Mouse (Mus musculus): Measurements from ENCODE around the gene 6030468B19Rik. TPM values are rescaled to one million over a fixed set of nuclear protein-coding genes. Genes with fewer than 3 reads are reported as not detected.

The 6030468B19Rik gene
- total RNA-seq, 2 experiments from 2014 or later: 0.34 to 0.46 TPM

DNA sequence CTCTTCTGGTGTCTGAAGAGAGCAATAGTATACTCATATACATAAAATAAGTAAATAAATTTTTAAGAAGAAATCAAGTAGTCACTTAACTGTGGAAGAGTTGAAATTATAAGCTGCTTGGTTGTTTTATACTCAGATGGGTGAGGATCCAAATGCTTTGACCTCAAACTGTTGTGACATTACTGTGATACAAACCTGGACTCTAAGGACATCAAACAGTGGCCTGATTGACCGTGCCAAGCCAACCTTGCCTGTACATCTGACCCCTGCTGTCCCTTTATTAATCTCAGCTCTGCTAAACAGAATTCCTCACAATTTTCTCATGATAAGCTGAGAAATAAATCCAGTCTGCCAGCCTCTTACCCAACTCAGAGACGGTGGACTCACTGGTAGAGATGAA lies 48.2 kb downstream of the 6030468B19Rik start:
- Histone ChIP-seq H3K27ac (no peak overlapping the region), H3K4me3 (no peak overlapping the region)
- no peak for TF ChIP-seq CTCF (conservative IDR thresholded peaks at IDR 0.05)
- no peak for DNase-seq (ENCODE audit: low spot score in 2 of 2)

DNA sequence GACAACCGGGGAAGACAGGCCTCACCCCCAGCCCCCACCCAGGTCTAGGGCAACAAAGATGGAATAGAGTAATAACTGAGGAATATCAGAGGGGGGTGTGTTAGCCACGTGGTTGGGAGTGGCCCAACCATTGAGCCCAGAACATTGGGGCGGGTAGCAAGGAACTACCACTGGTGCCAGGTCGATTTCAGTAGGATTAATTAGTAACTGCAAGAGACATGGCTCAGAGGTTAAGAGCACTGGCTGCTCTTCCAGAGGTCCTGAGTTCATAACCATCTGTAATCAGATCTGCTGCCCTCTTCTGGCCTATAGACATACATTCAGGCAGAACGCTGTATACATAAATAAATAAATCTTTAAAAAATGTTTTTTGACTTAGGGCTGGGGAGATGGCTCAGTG lies 49.2 kb downstream of the 6030468B19Rik start:
- DNase-seq (ENCODE audit: low spot score in 2 of 2): no peak
- Histone ChIP-seq H3K4me3 (no peak overlapping the region), H3K27ac (no peak overlapping the region)
- peak; percentile 67 for TF ChIP-seq CTCF (conservative IDR thresholded peaks at IDR 0.05)

DNA sequence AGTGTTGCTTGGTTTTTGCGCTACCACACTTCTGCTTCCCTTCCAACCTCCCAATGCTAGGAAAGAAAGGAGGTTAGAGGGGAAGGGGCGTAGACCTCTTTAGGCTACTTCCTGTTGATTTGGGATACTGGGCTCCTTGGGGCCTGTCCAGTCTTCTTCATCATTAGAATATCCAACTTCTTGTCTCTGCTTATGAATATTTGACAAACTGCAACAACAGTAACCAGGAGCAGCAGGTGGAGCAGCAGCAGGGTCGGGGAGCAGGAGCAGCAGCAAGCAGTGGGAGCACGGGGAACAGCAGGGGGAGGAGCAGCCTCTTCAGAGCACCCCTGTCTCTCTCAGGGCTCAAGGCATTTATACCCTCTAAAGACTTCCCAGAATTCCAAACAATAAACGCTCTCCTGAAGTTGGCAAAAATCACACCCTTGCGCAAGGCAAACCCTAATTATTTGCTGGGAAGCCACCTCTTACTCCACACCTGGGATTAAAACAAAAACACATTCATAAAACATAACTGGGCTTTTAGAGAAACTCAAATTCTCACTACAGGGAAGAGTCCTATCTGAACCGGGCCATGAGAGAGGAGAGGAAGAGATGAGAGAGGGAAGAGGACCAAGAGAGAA lies 50.2 kb downstream of the 6030468B19Rik start:
- no peak for TF ChIP-seq CTCF (conservative IDR thresholded peaks at IDR 0.05)
- peak overlapping the region; percentile 80; the same call in 1 of the 2 replicates for H3K4me3 ChIP-seq
- H3K27ac ChIP-seq: peak overlapping the region; percentile 95
- no peak for DNase-seq (ENCODE audit: low spot score in 2 of 2)

DNA sequence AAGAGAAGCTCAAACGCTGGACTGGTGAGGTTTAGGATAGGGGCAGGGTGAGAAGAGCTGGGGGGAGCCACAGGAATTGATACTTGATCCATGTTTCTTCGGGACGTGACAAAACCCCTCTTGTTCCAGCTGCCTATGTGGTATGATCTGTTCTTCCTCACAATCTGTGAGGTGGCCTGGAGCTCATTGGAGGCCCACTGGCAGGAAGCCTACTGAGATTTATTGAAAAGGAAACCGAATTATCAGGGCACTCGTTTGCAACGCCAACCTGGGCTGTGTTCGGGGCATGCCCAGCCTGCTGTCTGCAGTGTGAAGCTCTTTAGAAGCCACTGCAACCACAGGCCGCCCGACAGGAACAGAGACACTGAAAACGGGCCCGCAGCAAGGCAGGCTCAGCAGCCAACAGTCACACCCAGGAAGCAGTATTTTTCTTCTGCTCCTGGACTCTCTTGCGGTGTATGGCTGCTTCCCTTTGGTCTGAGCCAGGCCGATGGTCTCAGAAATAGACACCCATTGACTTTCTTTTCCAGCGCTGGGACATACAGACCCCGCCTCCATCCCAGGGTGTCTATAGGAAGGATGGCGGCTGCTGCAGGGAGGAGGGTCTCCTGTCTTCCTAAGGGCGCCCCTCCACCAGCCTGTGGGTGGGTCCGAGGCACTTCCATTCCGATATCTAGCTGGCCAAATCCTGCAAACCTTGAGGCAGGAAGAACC lies 51.0 kb downstream of the 6030468B19Rik start:
- no peak for TF ChIP-seq CTCF (conservative IDR thresholded peaks at IDR 0.05)
- DNase-seq (ENCODE audit: low spot score in 2 of 2): peak; percentile 31 to 34
- Histone ChIP-seq H3K4me3 (peak overlapping the region; percentile 80), H3K27ac (peak overlapping the region; percentile 95)

DNA sequence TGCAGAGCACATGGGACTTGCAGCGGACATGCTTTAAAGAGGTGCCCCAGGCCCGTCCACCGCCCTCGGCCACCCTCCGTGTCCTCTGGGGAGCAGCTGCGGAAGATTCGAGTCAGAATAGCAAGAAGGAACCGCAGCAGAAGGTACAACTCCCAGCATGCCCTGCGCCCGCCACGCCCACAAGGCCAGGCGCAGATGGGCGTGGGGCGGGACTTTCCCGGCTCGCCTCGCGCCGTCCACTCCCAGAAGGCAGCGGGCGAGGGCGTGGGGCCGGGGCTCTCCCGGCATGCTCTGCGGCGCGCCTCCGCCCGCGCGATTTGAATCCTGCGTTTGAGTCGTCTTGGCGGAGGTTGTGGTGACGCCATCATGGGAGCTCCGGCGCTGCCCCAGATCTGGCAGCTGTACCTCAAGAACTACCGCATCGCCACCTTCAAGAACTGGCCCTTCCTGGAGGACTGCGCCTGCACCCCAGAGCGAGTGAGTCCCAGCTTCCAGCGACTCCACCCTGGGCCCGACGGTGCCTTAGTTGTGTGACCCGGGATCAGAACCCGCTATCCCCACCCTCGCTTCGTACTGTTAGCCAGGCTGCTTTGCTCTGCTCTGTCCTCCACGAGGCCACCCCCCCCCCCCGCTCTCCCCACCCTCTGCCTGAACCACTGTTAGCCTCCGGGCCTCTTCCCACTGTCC lies 51.7 kb downstream of the 6030468B19Rik start, which contains the start of gene Birc5:
TSS of gene Birc5 (plus strand) at position 267 of the 687 bp plus-strand sequence.
- H3K27ac ChIP-seq: peak within 1 kb of the TSS; percentile 95
- peak within 1 kb of the TSS; percentile 80 for H3K4me3 ChIP-seq
- peak; percentile 94 to 96 for DNase-seq (ENCODE audit: low spot score in 2 of 2)
- TF ChIP-seq CTCF (conservative IDR thresholded peaks at IDR 0.05): 0 out of 2 replicates have a peak, but pooled peaks have one; percentile 12

DNA sequence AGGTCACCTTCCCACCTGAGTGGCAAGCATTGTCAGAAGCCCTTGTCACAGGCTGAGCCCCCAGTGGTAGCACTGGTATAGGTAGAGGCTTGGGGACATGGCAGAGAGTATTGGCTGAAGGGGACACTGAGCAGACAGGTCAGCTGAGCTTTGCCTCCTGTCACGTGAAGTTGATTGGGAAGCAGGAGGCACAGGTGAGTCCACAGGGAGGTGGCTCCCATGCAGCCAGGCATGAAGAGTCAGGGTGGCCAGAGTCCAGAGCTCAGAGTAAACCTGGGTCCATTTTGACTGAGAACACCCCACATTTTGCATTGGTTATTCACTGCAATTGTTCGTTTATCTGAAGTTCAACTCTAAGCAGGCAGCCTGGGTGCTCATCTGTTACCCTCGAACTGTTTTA lies 55.4 kb downstream of the 6030468B19Rik start:
- no peak for DNase-seq (ENCODE audit: low spot score in 2 of 2)
- TF ChIP-seq CTCF (conservative IDR thresholded peaks at IDR 0.05): no peak
- H3K4me3 ChIP-seq: no peak overlapping the region
- no peak overlapping the region for H3K27ac ChIP-seq

DNA sequence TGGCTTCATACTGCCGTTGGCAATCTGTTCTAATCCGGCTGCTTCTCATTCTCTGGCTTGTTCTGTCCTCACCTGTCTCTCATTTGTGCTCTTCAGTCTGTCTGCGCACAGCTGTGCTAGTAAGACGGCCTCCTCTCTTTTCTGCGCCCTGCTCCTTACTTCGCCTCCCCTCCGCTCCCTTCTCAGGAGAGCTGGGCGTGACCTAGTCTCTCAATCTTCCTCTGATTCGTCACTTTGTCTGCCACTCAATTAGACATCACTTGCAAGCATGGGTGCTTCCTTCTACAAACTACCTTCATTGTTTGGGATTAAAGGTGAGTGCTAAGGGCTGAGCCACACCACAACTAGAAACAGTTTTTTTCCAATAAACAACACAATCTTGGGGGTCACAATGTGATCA lies 56.8 kb downstream of the 6030468B19Rik start:
- H3K4me3 ChIP-seq: no peak overlapping the region
- no peak for DNase-seq (ENCODE audit: low spot score in 2 of 2)

DNA sequence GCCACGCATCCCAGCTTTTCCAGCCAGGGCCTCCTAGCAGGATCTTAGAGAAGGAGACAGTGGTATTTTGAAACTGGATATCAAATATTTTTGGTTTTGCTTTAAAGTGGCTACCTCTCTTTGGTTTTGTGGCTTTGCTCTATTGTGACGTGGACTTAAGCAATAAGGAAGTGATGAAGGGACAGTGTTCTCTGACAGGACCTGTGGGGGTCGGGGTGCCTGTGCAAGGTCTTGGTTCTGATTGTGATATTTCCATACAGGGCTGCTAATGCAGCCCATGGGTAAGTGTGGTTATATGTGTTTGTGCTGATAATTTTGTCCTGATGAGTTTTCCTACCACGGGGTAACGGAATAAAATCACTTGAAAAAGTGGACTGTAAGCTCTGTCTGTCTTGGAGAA lies 57.9 kb downstream of the 6030468B19Rik start:
- TF ChIP-seq CTCF (conservative IDR thresholded peaks at IDR 0.05): no peak
- Histone ChIP-seq H3K4me3 (no peak overlapping the region), H3K27ac (no peak overlapping the region)
- DNase-seq (ENCODE audit: low spot score in 2 of 2): no peak

More for the DNA sequence above, 56.8 kb downstream of the 6030468B19Rik start:
- no peak for TF ChIP-seq CTCF (conservative IDR thresholded peaks at IDR 0.05)
- no peak overlapping the region for H3K27ac ChIP-seq

DNA sequence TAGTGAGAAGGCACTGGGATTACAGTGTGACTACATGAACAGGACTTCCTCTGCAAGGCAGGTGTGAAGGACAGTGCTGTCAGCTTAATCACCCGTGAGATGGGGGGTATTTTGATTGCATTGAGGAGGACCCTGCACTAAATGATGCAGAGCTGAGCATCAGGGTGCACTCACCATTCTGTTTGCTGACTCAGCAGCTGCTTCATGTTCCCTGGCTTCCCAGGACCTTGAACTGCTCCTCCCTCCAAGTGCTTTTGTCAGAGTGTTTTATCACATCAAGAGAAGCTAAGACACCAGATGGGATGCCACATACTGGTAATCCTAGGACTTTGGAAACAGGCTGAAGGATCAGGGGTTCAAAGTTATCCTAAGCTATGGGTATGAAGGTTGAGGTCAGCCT lies 58.5 kb downstream of the 6030468B19Rik start:
- H3K4me3 ChIP-seq: no peak overlapping the region
- no peak overlapping the region for H3K27ac ChIP-seq
- no peak for DNase-seq (ENCODE audit: low spot score in 2 of 2)
- TF ChIP-seq CTCF (conservative IDR thresholded peaks at IDR 0.05): no peak

Other genes starting within 250 kb of the 6030468B19Rik start
- 10 to 100 TPM; 74.7 to 82.1 TPM for gene Tnrc6c, start 143.4 kb upstream of the 6030468B19Rik start, total RNA-seq (2021)
- under 1 TPM; 0.64 to 0.91 TPM for gene Tmc8, start 15.6 kb upstream of the 6030468B19Rik start, total RNA-seq (2021)
- 1 to 10 TPM; 6.6 to 8.4 TPM for gene Tmc6, start 15.5 kb upstream of the 6030468B19Rik start, total RNA-seq (2021)
- gene Gm20708, start 12.0 kb downstream of the 6030468B19Rik start, total RNA-seq (2021): 1 to 10 TPM; 1.6 to 1.7 TPM
- gene Syngr2, start 12.0 kb downstream of the 6030468B19Rik start, total RNA-seq (2021): 10 to 100 TPM; 10.2 to 13.4 TPM
- 1 to 10 TPM; 4.8 to 7.2 TPM for gene Afmid, start 28.3 kb downstream of the 6030468B19Rik start, total RNA-seq (2021)
- gene Tk1, start 28.4 kb downstream of the 6030468B19Rik start, total RNA-seq (2021): 1 to 10 TPM; 1.0 to 1.9 TPM
- 1 to 10 TPM in 1 of 2 experiments, under 1 TPM in 1; 0.86 to 1.5 TPM for gene Birc5, start 51.6 kb downstream of the 6030468B19Rik start, total RNA-seq (2021)
- not detected for gene Tmem235, start 63.1 kb downstream of the 6030468B19Rik start, total RNA-seq (2021)
- 1 to 10 TPM; 4.7 to 5.3 TPM for gene Tha1, start 75.8 kb downstream of the 6030468B19Rik start, total RNA-seq (2021)
- 1 to 10 TPM in 1 of 2 experiments, under 1 TPM in 1; 0.92 to 1.3 TPM for gene Socs3, start 172.4 kb downstream of the 6030468B19Rik start, total RNA-seq (2021)
- gene Pgs1, start 188.6 kb downstream of the 6030468B19Rik start, total RNA-seq (2021): 10 to 100 TPM; 76.2 to 81.3 TPM